Mouse (Mus musculus) kidney, embryonic 15.5 days (tissue): ENCODE results near the gene Rimbp2. TPM values are rescaled to one million over a fixed set of nuclear protein-coding genes. Genes with fewer than 3 reads are reported as not detected.
"Not testable (repeated sequence)": the region's sequence is repeated elsewhere in the genome, so short reads cannot be mapped to it uniquely, and the experiment has no call there.

ENCODE experiments used
- ATAC-seq: fragments of 200-750 bp; cut with Nextera tagmentation; replicated peaks from 2 replicates; pipeline ENCODE4 v1.8.0; 2017; ENCODE audit warnings: moderate TSS enrichment; ENCODE audit not compliant: low FRiP score
- H3K27ac ChIP-seq: fragments of 300-500 bp; sonication (generic); 2 replicates; pipeline ENCODE4 v1.5.1; 2015; ENCODE audit warnings: mild to moderate bottlenecking, inconsistent platforms
- H3K27me3 ChIP-seq: fragments of 300-500 bp; sonication (generic); 2 replicates; pipeline ENCODE4 v1.6.1; 2015; ENCODE audit warnings: inconsistent platforms
- H3K36me3 ChIP-seq: fragments of 300-500 bp; sonication (generic); 2 replicates; pipeline ENCODE4 v1.6.1; 2015; ENCODE audit warnings: inconsistent platforms
- H3K4me1 ChIP-seq: fragments of 300-500 bp; sonication (generic); 2 replicates; pipeline ENCODE4 v1.6.1; 2015; ENCODE audit warnings: inconsistent platforms
- H3K4me2 ChIP-seq: fragments of 300-500 bp; sonication (generic); 2 replicates; pipeline ENCODE4 v1.6.1; 2015; ENCODE audit warnings: moderate library complexity, mild to moderate bottlenecking, inconsistent platforms
- H3K4me3 ChIP-seq: fragments of 300-500 bp; sonication (generic); replicated peaks from 2 replicates; pipeline ENCODE4 v1.5.1; 2015; ENCODE audit warnings: mild to moderate bottlenecking, inconsistent platforms
- H3K9ac ChIP-seq: fragments of 300-500 bp; sonication (generic); 2 replicates; pipeline ENCODE4 v1.6.1; 2015; ENCODE audit warnings: mild to moderate bottlenecking, inconsistent platforms
- H3K9me3 ChIP-seq: fragments of 300-500 bp; sonication (generic); replicated peaks from 2 replicates; pipeline ENCODE4 v1.6.1; 2016; ENCODE audit warnings: inconsistent platforms
- WGBS: fragments of 180-500 bp; shearing (Covaris S2); methylation state at CpG from one replicate; pipeline ENCODE4 v1.1.7; 2015; ENCODE audit warnings: mixed read lengths; 5-methylcytosine and 5-hydroxymethylcytosine counted together
- polyA plus RNA-seq: library from polyadenylated mRNA; unstranded; fragments of >200 nt; fragmentation: Nextera tagmentation; extraction: Ambion mirVana; gene quantifications from 2 replicates; pipeline ENCODE4 v1.2.1, GENCODE M21; 2015

The Rimbp2 gene
- polyA plus RNA-seq, result 0.05 and 0.36 TPM in 2 replicates

GRCm38 (mm10) chr5:128953278-128954070, at the start of gene Rimbp2:
Gene Rimbp2, minus strand, starts transcription at chr5:128953486.
- H3K9me3 ChIP-seq, result no peaks in the 10 kb centered on the region
- H3K4me2 ChIP-seq, result peak within 1 kb of the TSS; percentile 71
- 13% methylated on average over 17 of the region's 17 CpGs for WGBS
- no peaks in the 10 kb centered on the region for H3K36me3 ChIP-seq
- peaks cover 29% of the 10 kb centered on the region for H3K27me3 ChIP-seq
- H3K4me1 ChIP-seq, result peaks cover 11% of the 10 kb centered on the region
- ATAC-seq, result peak; percentile 87
- H3K4me3 ChIP-seq, result peak within 1 kb of the TSS; percentile 40
- no peak within 1 kb of the TSS for H3K9ac ChIP-seq
- H3K27ac ChIP-seq, result no peak within 1 kb of the TSS

DNA sequence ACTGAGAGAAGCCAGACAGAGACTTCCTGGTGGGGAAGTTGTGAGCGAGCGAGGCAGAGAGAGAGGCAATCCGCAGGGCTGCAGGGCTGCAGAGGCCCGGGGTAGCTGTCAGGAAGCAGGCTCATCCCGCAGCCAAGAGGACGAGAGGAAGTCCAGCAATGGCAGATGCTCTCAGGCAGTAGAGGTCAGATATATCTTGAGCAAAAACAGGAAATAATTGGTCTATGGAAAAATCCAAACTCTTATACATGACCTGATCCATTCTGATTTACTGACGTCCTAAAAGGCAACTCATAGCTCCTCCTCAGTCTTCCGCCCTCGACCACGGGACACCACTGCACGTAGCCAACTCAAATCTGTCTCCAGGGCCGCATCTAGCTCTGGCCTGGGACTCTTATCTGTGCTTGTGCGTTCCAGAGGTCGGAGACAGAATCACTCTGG, 49.3 kb upstream of the Rimbp2 start:
- Histone ChIP-seq H3K9me3 (no peaks in the 10 kb centered on the region), H3K27ac (peak overlapping the region; percentile 84), H3K4me2 (0 out of 2 replicates have a peak overlapping the region, but pooled peaks have one; percentile 8), H3K9ac (no peak overlapping the region), H3K4me3 (no peak overlapping the region), H3K27me3 (no peaks in the 10 kb centered on the region), H3K4me1 (peaks cover 45% of the 10 kb centered on the region), H3K36me3 (peaks cover 16% of the 10 kb centered on the region; the same call in 1 of the 2 replicates)
- peak; percentile 46 for ATAC-seq
- WGBS, result 41% methylated on average over 14 of the region's 14 CpGs

DNA sequence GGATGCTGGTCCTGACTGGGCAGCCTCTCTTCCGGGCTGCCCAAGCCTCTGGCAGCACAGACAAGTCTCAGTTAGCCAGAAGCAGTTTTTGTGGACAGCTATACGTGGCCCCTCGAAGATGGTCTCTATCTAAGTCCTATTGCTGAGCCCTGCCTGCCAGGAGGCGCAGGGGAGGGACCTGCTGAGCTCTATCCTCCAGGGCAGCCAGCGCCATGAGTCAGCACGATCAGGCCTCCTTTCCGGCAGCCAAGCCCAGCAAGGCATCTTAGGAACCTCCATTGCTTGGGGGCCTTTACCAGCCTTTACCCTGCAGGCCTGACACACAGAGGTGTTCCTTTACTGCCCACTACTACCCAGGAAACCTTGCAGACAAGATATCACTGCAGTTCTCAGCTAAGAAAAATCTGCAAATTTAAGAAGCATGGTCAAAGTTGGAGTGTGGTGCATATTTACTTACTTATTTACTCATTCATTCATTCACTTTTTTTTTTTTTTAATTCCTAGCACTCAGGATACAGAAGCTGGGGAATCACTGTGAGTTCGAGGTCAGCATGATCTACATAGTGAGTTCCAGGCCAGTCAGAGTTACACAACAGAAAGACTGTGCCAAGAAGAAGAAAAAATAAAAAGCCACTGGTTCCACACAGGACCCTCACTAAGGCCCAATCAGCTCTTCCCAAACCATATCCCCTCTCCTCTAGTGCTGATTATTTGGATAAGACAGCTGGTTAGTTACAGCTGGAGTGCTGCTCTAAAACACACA, 47.6 kb upstream of the Rimbp2 start:
- Histone ChIP-seq H3K9ac (no peak overlapping the region), H3K4me2 (no peak overlapping the region), H3K36me3 (peaks cover 31% of the 10 kb centered on the region), H3K27ac (peak overlapping the region; percentile 84; the same call in 1 of the 2 replicates), H3K4me1 (peaks cover 28% of the 10 kb centered on the region), H3K27me3 (no peaks in the 10 kb centered on the region), H3K9me3 (no peaks in the 10 kb centered on the region), H3K4me3 (no peak overlapping the region)
- peak; percentile 53; the same call in 1 of the 2 replicates for ATAC-seq
- WGBS, result 52% methylated on average over 8 of the region's 8 CpGs

- peak overlapping the region; percentile 39; the same call in 1 of the 2 replicates for H3K27ac ChIP-seq
- H3K36me3 ChIP-seq, result peaks cover 65% of the 10 kb centered on the region
- no peak overlapping the region for H3K4me3 ChIP-seq
- H3K27me3 ChIP-seq, result no peaks in the 10 kb centered on the region
- ATAC-seq, result peak; percentile 42; the same call in 1 of the 2 replicates
- WGBS, result 68% methylated on average over 19 of the region's 19 CpGs
- H3K9me3 ChIP-seq, result no peaks in the 10 kb centered on the region
- no peak overlapping the region for H3K4me2 ChIP-seq
- H3K4me1 ChIP-seq, result peaks cover 5% of the 10 kb centered on the region; the same call in 1 of the 2 replicates
- H3K9ac ChIP-seq, result no peak overlapping the region
Measured at GRCm38 (mm10) chr5:128987141-128987954, 34.1 kb upstream of the Rimbp2 start.

DNA sequence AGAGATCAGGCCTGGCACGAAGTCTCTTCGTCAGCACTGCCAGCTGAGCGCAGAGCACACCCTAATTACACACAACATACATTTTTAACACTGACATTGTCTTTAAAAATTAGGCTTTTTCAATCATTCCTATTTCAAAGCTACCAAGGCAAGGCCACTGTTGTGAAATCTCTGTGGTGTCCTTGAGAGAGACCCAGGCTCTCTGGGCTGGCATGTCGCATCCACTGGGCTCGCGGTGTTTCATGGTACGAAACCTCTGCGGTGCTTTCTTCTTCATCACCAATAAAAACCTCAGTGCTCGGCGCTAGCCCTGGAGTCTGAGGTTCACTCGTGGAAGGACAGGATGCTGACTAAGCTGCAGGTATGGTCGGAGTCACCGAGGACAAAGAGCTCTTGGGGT, 32.7 kb upstream of the Rimbp2 start:
- H3K4me2 ChIP-seq, result no peak overlapping the region
- peaks cover 51% of the 10 kb centered on the region for H3K36me3 ChIP-seq
- H3K4me3 ChIP-seq, result no peak overlapping the region
- no peaks in the 10 kb centered on the region for H3K9me3 ChIP-seq
- no peak for ATAC-seq
- peaks cover 5% of the 10 kb centered on the region; the same call in 1 of the 2 replicates for H3K4me1 ChIP-seq
- no peak overlapping the region for H3K27ac ChIP-seq
- WGBS, result 94% methylated on average over 13 of the region's 13 CpGs
- no peak overlapping the region for H3K9ac ChIP-seq
- H3K27me3 ChIP-seq, result no peaks in the 10 kb centered on the region

DNA sequence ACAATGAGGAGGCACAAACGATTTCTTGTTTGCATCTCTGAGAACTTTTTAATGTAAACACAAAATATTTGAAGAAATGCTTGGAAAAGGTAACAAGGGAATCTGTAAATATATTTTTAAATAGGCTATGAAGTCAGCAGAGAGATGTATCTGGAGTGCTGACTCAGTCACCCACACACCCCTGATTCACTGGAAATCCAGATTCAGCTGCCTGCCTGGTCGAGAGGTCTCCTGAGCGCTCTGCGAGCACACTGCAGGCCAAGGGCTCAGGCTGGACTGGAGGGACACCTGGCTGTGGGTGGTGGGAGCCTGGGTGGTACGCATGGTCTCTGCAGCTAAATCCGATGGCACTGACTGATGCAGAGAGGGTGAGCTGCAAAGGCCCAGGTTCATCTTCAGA, 31.2 kb upstream of the Rimbp2 start:
- ATAC-seq, result no peak
- no peaks in the 10 kb centered on the region for H3K9me3 ChIP-seq
- H3K36me3 ChIP-seq, result peaks cover 39% of the 10 kb centered on the region
- WGBS, result 91% methylated on average over 6 of the region's 6 CpGs
- H3K27ac ChIP-seq, result no peak overlapping the region
- no peak overlapping the region for H3K9ac ChIP-seq
- no peaks in the 10 kb centered on the region for H3K27me3 ChIP-seq
- peaks cover 5% of the 10 kb centered on the region; the same call in 1 of the 2 replicates for H3K4me1 ChIP-seq
- no peak overlapping the region for H3K4me2 ChIP-seq
- no peak overlapping the region for H3K4me3 ChIP-seq

- H3K4me1 ChIP-seq, result 0 out of 2 replicates have a peak, but pooled peaks cover 2% of the 10 kb centered on the region
- peak; percentile 70; the same call in 1 of the 2 replicates for ATAC-seq
- H3K4me2 ChIP-seq, result no peak overlapping the region
- WGBS, result 18% methylated on average over 12 of the region's 12 CpGs
- H3K9ac ChIP-seq, result no peak overlapping the region
- no peaks in the 10 kb centered on the region for H3K27me3 ChIP-seq
- peaks cover 22% of the 10 kb centered on the region for H3K36me3 ChIP-seq
- H3K9me3 ChIP-seq, result no peaks in the 10 kb centered on the region
- H3K4me3 ChIP-seq, result no peak overlapping the region
- H3K27ac ChIP-seq, result no peak overlapping the region
Measured at GRCm38 (mm10) chr5:128981607-128982006, 28.3 kb upstream of the Rimbp2 start.

- Histone ChIP-seq H3K4me1 (0 out of 2 replicates have a peak, but pooled peaks cover 2% of the 10 kb centered on the region), H3K4me3 (no peak overlapping the region), H3K27ac (no peak overlapping the region), H3K27me3 (no peaks in the 10 kb centered on the region), H3K9me3 (no peaks in the 10 kb centered on the region), H3K36me3 (peaks cover 16% of the 10 kb centered on the region), H3K9ac (no peak overlapping the region), H3K4me2 (no peak overlapping the region)
- 69% methylated on average over 7 of the region's 7 CpGs for WGBS
- no peak for ATAC-seq
Measured at GRCm38 (mm10) chr5:128980857-128981256, 27.6 kb upstream of the Rimbp2 start.

DNA sequence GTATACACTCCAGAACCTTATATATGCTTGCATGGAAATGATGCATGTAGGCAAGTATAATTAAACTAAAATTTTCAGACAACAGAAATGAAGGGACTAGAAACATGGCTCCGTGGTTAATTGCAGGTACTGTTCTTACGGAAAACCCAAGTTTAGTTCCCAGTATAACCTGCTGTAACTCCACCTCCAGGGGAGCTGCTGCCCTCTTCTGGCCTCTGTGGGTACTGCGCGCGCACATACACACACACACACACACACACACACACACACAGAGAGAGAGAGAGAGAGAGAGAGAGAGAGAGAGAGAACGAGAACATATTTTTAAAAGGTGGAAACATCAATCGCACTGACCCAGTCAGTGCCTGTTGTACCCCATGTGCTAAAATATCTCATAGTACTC, 25.7 kb upstream of the Rimbp2 start:
- Histone ChIP-seq H3K27ac (no peak overlapping the region), H3K27me3 (no peaks in the 10 kb centered on the region), H3K9me3 (no peaks in the 10 kb centered on the region), H3K4me2 (no peak overlapping the region), H3K9ac (no peak overlapping the region), H3K4me1 (0 out of 2 replicates have a peak, but pooled peaks cover 2% of the 10 kb centered on the region), H3K4me3 (no peak overlapping the region), H3K36me3 (no peaks in the 10 kb centered on the region)
- ATAC-seq, result no peak
- 93% methylated on average over 7 of the region's 7 CpGs for WGBS

DNA sequence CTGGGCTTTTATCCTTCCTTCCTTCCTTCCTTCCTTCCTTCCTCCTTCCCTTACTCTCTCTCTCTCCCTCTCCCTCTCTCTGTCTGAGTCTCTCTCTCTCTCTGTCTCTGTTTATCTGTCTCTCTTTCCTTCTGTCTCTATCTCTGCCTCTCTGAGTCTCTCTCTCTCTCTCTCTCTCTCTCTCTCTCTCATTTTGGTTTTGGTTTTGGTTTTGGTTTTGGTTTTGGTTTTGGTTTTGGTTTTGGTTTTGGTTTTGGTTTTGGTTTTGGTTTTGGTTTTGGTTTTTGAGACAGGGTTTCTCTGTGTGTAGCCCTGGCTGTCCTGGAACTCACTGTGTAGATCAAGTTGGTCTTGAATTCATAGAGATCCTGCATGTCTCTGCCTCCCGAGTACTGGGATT, 24.2 kb upstream of the Rimbp2 start:
- not testable (repeated sequence) for H3K36me3 ChIP-seq

GRCm38 (mm10) chr5:128976266-128976665, 23.0 kb upstream of the Rimbp2 start:
- H3K36me3 ChIP-seq, result no peaks in the 10 kb centered on the region
- no peaks in the 10 kb centered on the region for H3K4me1 ChIP-seq
- H3K9me3 ChIP-seq, result no peaks in the 10 kb centered on the region
- no peak overlapping the region for H3K4me2 ChIP-seq
- 31% methylated on average over 4 of the region's 4 CpGs for WGBS
- ATAC-seq, result 0 out of 2 replicates have a peak, but pooled peaks have one; percentile 9
- H3K27me3 ChIP-seq, result no peaks in the 10 kb centered on the region
- no peak overlapping the region for H3K4me3 ChIP-seq
- no peak overlapping the region for H3K27ac ChIP-seq
- H3K9ac ChIP-seq, result no peak overlapping the region

More for the DNA sequence above, 24.2 kb upstream of the Rimbp2 start:
- H3K27ac ChIP-seq, H3K4me3 ChIP-seq, H3K4me1 ChIP-seq, H3K27me3 ChIP-seq, H3K9me3 ChIP-seq, H3K4me2 ChIP-seq, ATAC-seq, H3K9ac ChIP-seq: not testable (repeated sequence)
- WGBS, result 86% methylated on average over 1 of the region's 1 CpGs
